Mouse (Mus musculus) frontal cortex, postnatal 25 days (tissue): ENCODE measurements around the gene Gli2.

ENCODE experiments used
- DNase-seq, 2 experiments: peaks; one replicate each; pipeline ENCODE4 v3.0.0; 2022; ENCODE audit warnings: low spot score in 2 of 2

Gene Gli2

DNA sequence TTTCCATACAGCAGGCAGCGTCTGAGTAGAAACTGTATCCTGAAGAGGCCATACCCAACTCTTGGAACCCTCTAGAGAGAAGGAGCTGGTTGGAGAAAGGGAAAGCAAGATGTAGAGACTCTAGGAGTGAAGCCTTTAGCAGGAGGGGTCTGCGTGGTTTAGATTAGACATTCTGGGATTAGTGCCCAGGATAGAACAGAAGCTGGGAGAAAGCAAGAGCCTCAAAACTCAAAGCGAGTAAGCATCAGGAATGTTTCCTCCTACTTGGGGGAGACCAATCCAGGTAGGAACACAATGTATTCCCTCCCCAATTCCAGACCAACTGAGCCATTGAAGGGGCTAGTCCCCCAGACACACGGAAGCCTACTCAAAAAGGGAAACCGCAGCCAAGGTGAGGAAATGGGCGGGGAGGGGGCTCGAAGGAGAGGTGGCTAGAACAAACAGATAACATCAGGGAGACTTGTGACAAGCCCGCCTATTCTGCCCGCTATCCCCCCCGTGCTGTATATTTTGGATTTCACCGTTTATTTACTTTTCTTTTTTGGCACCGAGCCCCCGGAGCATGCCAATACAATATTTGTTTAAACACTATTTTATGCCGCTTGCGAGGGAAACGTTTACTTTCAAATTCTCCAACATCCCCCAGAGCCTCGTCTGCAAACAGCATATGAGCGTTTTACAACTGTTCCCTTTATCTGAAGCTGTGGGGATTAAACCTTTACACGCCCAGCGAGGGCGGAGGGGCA, 2.1 kb downstream of the Gli2 start:
- no peak for DNase-seq

DNA sequence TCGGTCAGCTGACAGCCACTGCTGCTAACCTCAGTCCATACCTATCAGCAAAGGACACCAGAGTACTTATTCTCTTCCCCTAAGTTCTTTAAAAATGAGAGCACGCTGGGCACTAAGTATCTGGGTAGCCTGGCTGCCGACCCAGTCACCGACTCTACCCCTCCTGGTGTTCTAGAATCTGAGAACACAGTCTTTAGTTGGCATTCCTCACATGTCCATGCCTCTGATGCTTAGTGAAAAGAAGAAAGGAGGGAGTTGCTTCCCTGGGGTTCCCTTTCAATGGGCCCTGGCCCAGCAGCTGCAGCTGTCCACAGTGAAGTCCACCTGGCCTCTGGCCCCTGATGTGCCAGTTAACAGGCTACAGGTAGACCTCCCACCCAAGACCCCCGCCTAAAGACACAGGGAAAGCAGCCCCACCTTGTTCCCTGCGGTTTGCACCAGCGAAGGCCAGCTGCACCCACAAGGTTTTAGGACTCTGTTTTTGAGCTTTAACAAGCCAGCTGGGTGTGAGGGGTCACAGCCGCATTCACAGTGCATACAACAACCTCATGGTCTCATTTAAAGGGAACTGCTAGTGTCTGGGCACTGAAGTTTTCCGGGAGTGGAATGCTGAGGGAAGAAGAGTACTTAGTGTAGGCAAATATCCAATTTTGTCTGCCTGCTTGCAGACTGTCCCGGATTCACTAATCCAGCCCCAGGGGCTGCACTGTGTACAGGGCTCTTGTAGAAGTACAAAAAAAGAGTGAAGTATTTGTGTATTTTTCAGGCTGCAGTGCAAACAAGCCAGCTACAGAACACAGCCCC, 3.4 kb downstream of the Gli2 start:
- no peak for DNase-seq

DNA sequence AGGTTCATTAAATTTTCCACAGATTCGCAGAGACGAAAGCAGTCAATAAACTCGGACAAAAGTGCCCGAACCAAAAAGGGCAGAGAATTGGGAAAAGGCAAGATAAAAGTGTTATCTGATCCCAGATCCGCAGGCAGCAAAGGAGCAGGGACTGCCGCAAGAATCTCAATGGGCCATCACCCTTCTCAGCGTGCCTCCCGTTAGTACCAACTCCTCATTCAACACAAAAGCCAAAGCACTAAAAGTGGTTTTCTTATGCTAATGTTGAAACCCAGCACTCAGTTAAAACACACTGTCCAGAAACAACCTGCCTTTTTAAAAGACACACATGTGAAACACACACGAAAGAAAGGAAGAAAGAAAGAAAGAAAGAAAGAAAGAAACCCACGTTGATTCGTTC, 4.4 kb downstream of the Gli2 start:
- no peak for DNase-seq

DNA sequence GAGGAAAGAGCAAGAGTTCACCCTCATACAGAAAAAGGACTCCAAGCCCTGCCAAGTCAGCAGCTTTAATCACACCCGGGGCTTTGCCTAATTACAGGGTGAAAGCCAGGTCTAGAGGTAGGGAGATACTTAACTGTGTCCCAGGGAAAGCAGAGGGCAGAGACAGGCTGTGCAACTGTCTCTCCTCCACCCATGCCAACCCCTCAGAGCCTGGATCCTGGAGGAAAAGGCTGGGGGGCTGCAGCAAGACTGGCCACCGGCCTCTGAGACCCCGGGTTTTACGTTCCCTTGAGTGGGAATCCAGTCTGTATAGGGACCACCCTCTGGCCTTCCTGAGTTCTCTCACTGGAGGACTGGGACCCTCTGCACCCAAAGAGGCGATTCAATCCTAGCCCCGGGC, 4.9 kb downstream of the Gli2 start:
- no peak for DNase-seq

DNA sequence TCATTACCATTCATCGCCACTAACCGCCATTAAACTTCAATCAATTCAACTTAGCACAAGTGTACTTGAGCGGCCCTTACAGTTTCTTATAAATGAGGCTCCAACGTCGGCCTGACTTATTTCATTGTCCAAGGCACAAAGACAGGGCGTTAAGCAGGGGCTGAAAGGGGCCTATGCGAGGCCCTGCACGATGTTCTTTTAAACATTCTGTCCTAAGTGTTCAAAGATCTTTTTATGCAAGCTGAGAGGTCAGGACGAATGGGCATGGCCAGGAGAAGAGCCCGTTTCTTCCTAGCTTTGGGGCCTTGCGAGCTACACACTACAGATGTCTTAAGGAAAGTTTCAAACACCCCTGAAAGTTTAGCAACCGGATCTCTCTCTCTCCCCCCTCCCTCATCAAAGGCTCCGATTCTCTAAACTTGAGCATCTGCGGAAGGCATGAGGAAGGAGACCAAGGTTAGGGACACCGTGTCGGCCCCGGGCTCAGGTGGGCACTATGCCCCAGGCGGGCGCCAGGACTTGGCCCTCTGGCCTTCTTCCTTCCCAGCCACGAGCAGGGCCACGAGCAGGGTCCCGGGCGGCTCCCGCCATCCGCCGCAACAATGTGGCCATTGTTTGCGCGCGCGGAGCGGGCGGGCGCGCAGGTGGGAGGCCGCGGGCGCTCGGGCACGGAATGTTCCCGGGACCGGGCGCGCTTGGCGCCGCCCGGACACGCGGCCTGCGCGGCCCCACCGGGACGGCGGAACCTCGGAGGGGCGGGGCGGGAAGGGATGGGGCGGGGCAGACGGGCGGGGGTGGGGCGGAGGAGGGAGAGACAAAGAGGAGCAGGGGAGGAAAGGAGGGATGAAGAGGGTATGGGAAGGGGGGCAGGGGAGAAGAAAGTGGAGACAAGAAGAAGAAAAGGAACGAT, 5.7 kb downstream of the Gli2 start:
- no peak for DNase-seq

DNA sequence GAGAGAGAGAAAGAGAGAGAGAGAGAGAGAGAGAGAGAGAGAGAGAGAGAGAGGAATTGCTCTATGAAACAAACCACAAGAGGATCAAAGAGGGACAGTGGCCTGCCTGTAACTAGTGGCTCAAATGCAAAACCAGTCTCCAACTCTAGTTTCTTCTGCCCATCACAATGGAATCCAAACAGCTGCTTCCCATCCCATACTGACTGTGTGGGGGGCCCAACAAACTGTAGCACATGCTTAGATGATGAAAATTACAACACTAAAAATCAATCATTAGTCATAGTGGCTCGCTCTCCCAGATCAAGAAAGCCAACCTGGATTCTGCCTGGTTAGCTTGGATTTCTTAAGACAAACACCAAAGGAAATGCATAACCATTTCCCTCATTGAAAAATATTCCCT, 15.0 kb downstream of the Gli2 start:
- no peak for DNase-seq

DNA sequence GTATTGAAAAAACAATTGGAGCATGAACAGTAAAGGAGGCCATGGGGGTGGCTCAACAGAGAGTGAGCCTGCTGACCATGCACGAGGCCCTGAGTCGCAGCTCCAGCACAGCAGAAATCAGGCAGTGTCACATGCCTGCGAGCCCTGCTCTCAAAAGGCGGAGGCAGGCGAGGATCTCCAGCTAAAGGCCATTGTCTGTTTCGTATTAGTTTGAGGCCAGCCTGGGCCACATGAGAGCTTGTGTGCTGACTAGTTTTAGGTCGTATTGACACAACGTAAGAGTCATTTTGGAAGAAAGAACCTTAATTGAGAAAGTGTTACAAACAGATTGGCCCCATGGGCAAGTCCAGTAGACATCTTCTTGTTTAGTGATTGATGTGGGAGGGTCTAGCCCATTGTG, 17.5 kb downstream of the Gli2 start:
- no peak for DNase-seq

DNA sequence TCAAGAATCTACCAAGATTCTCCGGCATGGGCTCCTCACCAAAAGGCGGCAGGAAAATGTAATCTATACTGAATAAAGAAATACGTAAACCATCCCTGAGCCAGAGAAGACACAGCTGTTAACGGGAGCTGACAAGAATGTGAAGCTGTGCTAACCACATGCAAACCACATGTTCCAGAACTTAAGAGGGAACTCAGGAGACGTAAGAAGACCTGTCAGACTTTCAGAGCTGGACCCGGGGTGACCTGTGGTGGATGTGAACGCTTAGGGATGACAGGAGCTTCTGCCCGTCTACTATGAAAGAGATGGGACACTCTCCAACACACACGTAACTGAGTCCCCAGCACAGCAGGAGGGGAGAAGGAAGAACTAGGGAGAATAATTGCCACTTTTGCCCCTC, 18.1 kb downstream of the Gli2 start:
- DNase-seq, result no peak

DNA sequence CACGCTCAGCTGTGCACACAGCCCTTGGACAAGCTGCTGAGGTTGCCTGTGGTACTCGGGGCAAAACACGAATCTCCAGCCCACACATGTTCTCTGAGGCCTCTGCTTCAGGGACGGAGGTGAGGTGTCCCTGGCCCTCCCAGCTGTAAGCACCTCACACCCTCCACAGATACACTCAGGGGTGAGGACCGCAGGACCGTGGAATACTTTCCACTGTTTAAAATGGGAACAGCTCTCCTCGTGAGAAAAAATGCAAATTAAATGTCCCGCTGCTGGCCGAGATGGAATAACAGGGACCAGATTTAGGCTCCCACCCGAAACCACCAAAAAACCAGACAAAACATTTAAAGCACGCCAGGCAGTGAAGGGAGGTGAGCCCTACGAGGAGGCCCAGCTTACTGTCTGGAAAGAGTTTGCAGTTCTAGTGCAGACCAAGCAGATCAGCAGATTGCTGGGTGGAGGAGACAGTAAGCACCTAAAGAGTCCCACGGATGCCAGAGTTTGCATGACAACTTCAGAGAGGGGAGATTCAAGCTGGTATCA, 19.2 kb downstream of the Gli2 start:
- DNase-seq, result no peak

DNA sequence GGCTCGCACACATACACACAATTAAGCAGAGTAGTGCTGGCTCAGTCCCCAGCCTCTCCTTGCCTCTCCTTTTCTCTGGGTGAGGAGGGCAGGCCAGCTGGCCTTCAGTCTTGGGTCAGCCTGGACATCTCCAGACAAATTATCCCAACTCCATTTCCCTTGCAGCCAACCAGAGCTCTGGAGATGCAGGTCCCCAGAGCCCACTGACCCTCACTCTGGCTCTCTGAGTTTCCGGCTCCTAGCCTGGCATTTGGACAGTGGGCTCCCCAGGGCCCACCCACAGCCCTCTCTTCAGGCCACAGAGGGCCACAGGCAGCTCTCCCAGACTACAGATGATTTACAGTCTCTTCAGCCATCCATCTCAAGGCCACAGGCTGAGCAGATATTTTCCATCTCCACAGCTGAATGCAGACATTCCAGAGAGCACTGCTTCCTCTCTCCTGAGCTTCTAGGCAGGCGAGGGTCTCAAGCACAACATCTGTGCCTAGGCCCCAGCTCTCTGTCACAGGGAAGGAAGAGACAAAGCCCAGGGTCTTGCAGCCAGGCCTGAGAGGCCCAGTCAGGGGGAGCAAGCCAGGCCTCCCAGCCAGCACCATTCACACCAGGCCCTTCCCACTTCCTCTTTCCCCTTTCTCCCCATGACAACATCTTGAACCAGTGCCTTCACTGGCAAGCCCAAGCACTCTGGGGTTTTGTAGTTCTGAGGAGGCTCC, 19.8 kb downstream of the Gli2 start:
- DNase-seq, result peak in 1 of 2 experiments; percentile 36

DNA sequence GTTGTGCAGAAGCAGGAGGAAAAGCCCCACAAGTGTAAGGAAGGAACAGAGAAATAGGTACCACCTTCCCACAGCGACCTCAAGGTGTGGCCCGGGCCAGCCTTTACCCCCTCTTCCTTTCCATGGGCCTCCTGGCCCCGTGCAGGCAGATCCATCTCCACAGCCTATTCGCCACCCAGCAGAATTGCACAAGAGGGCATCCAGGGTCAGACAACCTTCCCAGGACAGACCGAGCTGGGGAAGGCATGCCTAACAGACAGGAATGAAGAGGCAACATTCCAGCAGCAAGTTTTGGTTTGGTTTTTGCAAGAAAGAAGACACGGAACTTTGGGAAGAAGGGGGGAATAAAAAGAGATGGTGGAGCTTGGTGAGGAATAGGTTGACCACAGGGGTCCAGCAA, 22.2 kb downstream of the Gli2 start:
- no peak for DNase-seq

DNA sequence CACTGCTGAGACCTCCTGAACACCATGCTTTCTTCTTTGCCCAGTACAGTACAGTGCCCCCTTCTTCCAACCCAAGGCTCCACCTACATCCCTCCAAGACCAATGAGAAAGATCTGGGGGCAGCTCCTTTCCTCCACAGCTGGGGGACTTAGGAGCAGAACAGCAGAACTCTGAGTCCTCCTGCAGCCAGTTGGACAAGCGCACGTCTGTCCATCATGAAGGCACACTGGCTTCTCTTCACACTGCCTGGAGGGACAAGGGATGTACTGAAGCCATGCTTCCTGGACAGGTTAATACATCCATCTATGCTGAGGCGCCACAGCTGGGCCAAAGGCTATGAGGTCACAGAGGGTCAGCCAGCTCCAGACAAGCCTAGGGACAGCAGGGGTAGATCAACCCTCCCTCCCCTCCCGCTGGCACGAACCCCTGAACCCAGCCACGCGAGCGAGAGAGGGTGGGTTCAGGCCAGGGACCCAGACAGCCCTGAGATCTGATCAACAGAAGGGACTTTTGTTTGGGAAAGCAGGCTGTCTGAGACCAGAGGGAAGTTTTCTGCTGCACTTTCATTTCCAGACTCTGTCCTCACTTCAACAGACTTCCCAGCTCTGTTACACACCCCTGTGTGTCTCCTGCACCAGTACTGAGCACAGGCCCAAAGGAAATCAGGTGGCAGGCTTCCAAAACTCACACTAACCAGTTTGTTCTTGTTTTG, 27.6 kb downstream of the Gli2 start:
- no peak for DNase-seq

DNA sequence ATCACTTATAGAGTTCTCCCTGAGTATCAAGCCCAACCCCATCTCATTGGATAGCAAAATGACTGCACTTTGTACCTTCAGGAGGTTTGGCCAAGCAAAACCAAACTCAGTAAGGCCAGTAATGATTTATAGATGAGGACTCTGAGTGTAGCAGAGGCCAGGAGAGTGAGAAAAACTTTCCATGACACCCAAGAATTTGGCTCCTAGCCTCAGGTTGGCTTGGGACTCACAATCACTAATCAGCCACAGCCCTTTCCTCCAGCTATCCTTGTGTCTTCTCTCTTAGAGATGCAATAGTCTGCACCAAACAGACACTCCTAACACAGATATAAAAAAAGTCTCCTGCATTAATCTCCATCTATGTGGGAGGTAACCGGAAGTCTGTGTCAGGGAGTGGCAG, 31.1 kb downstream of the Gli2 start:
- DNase-seq, result no peak

DNA sequence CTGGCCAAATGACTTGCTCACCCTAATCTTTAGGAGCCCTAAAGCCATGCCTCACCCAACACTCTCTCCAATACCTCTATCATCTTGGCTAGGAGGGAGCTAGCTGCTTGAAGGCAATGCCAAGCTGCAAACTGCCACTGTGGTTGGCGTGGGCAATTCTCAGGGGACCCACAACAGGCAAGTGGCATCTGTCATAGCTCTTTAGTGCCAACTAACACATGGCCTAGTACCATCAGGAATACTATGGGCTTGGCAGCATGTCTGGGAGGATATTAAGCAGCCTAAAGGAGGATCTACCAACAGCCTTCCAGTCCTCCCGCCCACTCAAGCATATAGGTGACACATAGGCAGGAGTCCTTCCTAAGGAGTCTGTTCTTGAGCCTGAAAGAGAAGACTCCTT, 33.3 kb downstream of the Gli2 start:
- no peak for DNase-seq

DNA sequence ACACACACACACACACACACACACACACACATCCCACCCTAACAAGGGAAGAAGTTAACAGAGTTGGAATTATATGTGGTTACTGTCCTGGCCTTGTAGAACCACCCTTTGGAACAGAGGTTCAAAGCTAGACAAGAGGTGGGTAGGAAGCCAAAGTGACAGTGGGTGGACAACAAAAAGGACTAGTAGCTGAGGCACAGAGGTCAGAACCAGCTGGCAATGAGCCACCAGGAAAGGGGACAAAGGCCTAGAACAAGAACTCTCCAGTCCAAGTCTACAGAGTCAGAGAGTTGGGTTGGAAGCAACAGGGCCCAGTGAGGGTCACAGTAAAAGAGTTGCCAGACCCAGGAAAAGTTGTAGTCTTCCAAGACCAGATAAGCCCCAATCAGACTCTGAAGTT, 34.4 kb downstream of the Gli2 start:
- DNase-seq, result no peak

DNA sequence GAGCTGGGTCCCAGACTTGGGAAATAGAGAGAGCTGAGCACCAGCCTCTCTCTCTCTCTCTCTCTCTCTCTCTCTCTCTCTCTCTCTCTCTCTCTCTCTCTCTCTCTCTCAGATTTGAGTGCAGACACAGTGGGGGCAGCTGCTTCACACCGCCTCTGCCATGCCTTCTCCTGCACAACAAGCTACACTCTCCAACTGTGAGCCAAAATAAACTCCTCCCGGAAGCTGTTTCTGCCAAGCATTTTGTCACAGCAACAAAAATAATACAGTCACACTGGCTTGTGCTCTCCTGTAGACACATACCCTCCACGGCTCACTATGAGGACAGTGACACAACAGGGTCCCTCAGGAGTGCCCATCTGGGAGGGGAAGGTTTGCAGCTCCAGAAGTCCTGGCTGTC, 36.6 kb downstream of the Gli2 start:
- no peak for DNase-seq

DNA sequence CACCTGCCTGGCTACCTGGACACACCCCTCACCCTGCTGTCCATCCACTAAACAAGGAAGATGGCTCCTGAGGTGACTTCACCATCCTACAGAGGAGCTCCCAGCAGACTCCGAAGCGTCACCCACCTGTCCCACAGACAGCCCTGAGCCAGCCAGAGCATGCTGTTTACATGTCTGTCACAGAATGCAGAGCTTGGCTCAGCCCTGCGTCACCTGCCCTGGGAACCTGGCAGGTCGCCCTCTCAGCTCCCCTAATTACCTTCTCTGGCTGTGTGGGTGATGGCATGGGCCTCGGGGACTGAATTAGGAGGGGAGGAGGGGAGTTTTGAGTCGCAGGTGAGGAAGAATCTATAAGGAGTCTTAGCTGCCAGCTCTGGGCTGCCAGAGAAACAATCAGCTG, 38.3 kb downstream of the Gli2 start:
- no peak for DNase-seq

DNA sequence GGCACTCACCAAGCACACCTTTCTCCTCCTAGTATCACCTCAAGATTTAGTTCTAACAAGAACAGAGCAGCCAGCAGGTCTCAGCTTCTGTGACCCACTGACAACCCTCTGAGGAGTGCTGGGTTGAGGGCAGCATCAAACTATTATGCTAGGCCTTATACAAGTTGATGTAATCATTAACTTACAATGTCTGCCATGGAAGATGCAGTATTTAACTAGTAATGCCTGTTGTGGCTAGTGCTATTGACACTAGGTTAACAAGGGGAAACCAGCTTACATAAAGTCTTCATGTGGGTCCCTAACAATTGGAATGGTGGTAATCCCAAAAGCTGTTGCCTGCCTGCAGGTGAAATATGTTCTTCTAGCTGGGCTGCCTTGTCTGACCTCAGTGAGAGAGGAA, 44.5 kb downstream of the Gli2 start:
- DNase-seq, result no peak

DNA sequence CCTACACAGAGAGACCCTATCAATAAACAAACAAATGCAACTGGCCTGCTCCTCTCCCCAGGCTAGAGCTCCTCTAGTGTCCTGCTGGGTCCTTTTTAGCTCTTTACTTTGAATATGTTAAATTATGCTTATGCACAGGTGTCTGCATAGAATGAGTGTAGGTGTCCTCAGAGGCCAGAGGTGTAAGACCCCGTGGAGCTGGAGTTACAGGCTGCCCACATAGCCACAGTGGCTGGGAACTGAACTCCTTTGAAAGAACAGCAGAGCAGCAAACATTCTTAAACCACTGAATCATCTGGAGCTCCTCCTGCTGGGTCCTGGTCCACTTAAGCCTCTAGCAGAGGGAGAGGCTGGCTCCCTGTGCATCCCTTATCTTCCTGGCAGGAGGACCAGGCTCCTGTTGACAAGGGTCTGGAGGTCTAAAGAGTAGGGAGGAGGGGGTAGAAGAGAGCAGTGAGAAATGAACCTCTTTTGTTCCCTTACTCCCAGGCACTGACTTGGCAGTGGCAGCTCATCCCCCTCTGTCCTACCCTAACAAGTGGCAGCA, 49.5 kb downstream of the Gli2 start:
- no peak for DNase-seq

DNA sequence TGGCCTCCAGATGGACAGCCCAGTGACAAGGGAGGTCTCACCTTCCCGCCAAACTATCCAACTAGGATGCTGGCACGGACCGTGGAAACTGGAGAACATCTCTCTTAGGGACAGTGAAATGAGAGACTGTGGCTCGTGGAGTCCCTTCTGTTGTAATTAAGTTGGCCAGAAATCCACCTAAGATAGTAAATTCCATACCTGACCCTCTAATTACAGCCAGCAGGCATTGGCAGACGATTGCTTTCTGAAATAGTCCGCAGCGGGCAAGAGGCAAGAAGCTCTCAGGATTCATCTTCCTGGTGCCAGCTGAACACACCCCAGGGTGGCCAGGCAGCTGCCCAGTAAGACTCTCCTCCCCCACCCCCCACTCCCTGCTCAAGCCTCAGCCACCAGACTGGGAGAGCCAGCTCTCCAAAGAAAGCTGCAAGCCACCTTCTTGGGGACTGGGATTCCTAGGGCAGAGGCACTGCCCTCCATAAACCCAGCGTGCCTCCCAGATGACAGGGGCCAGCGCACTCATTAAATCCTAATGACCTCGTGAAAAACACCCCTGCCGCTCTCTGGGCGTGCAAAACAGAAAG, 51.9 kb downstream of the Gli2 start:
- DNase-seq, result no peak
